ENCODE assay signal across 8 mouse cellular contexts in genomic region chr2:155518531-155519270, GRCm38 (mm10). TPM values are rescaled to one million over a fixed set of nuclear protein-coding genes. Genes with fewer than 3 reads are reported as not detected.
DNase-seq lines count a peak whose midpoint lies in the region; ATAC-seq and TF ChIP-seq lines count a peak whose summit lies in the region.
"Had no signal": no experiment of that assay in that cellular context is flagged by ENCODE, and none has a peak within 500 bp of the region (broad histone marks: within the 10 kb centered on the region; RNA-seq: fewer than 3 reads in every experiment).

No protein-coding gene starts in this region.

- H3K4me3 ChIP-seq in lung, embryonic 14.5 days (ENCODE audit: low read depth, low read length), result peak overlapping the region; percentile 70
- peak overlapping the region; percentile 59 for H3K4me3 ChIP-seq in embryonic facial prominence, embryonic 11.5 days (ENCODE audit: low read depth, low read length)
- peak overlapping the region; percentile 89 for H3K4me3 ChIP-seq in neural tube, embryonic 15.5 days (replicated peaks)

- peak overlapping the region; percentile 63 for H3K9ac ChIP-seq in lung, embryonic 14.5 days
- peak overlapping the region; percentile 25 for H3K9ac ChIP-seq in embryonic facial prominence, embryonic 11.5 days (replicated peaks; ENCODE audit: low read length)
- H3K9ac ChIP-seq in neural tube, embryonic 15.5 days (replicated peaks), result peak overlapping the region; percentile 74

- H3K27ac ChIP-seq in lung, embryonic 14.5 days (ENCODE audit: low read depth), result no peak overlapping the region
- no peak overlapping the region for H3K27ac ChIP-seq in embryonic facial prominence, embryonic 11.5 days (replicated peaks; ENCODE audit: low read depth, low read length)
- H3K27ac ChIP-seq in neural tube, embryonic 15.5 days (replicated peaks), result peak overlapping the region; percentile 89

- peaks cover 5% of the 10 kb centered on the region; the same call in 1 of the 2 replicates for H3K27me3 ChIP-seq in lung, embryonic 14.5 days (ENCODE audit: insufficient read depth, low read length)
- H3K27me3 ChIP-seq in embryonic facial prominence, embryonic 11.5 days (ENCODE audit: control insufficient read depth, insufficient read depth, low read length), result no peaks in the 10 kb centered on the region
- no peaks in the 10 kb centered on the region for H3K27me3 ChIP-seq in neural tube, embryonic 15.5 days (replicated peaks)

- peak; percentile 12 for DNase-seq in lung, embryonic 14.5 days
- no peak for DNase-seq in lung, postnatal 36 days
- no peak for DNase-seq in embryonic facial prominence, embryonic 11.5 days (ENCODE audit: low spot score)
- peak; percentile 64 for DNase-seq in induced T-regulatory cell, adult 2 months (ENCODE audit: low read depth)
- no peak for DNase-seq in right cerebral cortex, postnatal 4 days
- no peak for DNase-seq in adrenal gland, adult 18-20 months (ENCODE audit: low spot score in 2 of 2)

- 0 out of 2 replicates have a peak, but pooled peaks cover 5% of the 10 kb centered on the region for H3K4me1 ChIP-seq in lung, embryonic 14.5 days (ENCODE audit: insufficient read depth)
- H3K4me1 ChIP-seq in embryonic facial prominence, embryonic 11.5 days (ENCODE audit: control insufficient read depth, insufficient read depth, low read length), result no peaks in the 10 kb centered on the region; the same call in 1 of the 2 replicates
- peaks cover 29% of the 10 kb centered on the region for H3K4me1 ChIP-seq in neural tube, embryonic 15.5 days

- H3K4me2 ChIP-seq in lung, embryonic 14.5 days, result peak overlapping the region; percentile 84
- H3K4me2 ChIP-seq in embryonic facial prominence, embryonic 11.5 days (ENCODE audit: low read depth, low read length), result peak overlapping the region; percentile 43
- H3K4me2 ChIP-seq in neural tube, embryonic 15.5 days, result peak overlapping the region; percentile 88

- ATAC-seq in lung, embryonic 14.5 days (ENCODE audit: insufficient read depth), result no peak
- no peak for ATAC-seq in embryonic facial prominence, embryonic 11.5 days (replicated peaks; ENCODE audit: insufficient number of reproducible peaks, low FRiP score, low TSS enrichment, low read depth)
- no peak for ATAC-seq in neural tube, embryonic 15.5 days (ENCODE audit: low FRiP score)

- no peak for TF ChIP-seq CTCF in lung, embryonic 14.5 days (IDR thresholded peaks at IDR 0.05; ENCODE audit: low read depth)

- no peaks in the 10 kb centered on the region for H3K9me3 ChIP-seq in lung, embryonic 14.5 days (ENCODE audit: low read depth, low read length)
- no peaks in the 10 kb centered on the region for H3K9me3 ChIP-seq in embryonic facial prominence, embryonic 11.5 days (replicated peaks; ENCODE audit: control insufficient read depth, low read length)
- H3K9me3 ChIP-seq in neural tube, embryonic 15.5 days (replicated peaks), result no peaks in the 10 kb centered on the region

- 25% methylated on average over 18 of the region's 18 CpGs for WGBS in lung, embryonic 14.5 days
- 26% methylated on average over 18 of the region's 18 CpGs for WGBS in embryonic facial prominence, embryonic 11.5 days
- whole genome bisulfite sequencing in neural tube, embryonic 15.5 days, result 26% methylated on average over 18 of the region's 18 CpGs

- H3K36me3 ChIP-seq in lung, embryonic 14.5 days (ENCODE audit: insufficient read depth), result no peaks in the 10 kb centered on the region
- no peaks in the 10 kb centered on the region for H3K36me3 ChIP-seq in embryonic facial prominence, embryonic 11.5 days (replicated peaks; ENCODE audit: control insufficient read depth, insufficient read depth, low read depth, low read length)
- H3K36me3 ChIP-seq in neural tube, embryonic 15.5 days, result no peaks in the 10 kb centered on the region

RNA-seq across cellular contexts. Expression of gene Ggt7, which starts 0.7 kb away (rescaled TPM):
- polyA plus RNA-seq in lung, embryonic 14.5 days (2014; fragmentation: Nextera tagmentation; extraction: Ambion mirVana), result 2.1 and 2.6 TPM in 2 replicates
- 3.1 and 4.3 TPM in 2 replicates for polyA plus RNA-seq in embryonic facial prominence, embryonic 11.5 days (2014; fragmentation: Nextera tagmentation; extraction: Ambion mirVana)
- 80.2 and 94.7 TPM in 2 replicates for polyA plus RNA-seq in neural tube, embryonic 15.5 days (2015; fragmentation: Nextera tagmentation; extraction: Ambion mirVana)
- total RNA-seq in adrenal gland, adult 18-20 months (2021), result 1 to 10 TPM; 3.0 to 4.7 TPM
- total RNA-seq: hematopoietic stem cell, adult 5-6 weeks had no signal

RNA-seq across cellular contexts. Expression of gene Acss2, which starts 1.0 kb away (rescaled TPM):
- polyA plus RNA-seq in lung, embryonic 14.5 days (2014; fragmentation: Nextera tagmentation; extraction: Ambion mirVana), result 7.5 and 7.9 TPM in 2 replicates
- 14.3 and 16.6 TPM in 2 replicates for polyA plus RNA-seq in embryonic facial prominence, embryonic 11.5 days (2014; fragmentation: Nextera tagmentation; extraction: Ambion mirVana)
- 24.0 and 29.4 TPM in 2 replicates for polyA plus RNA-seq in neural tube, embryonic 15.5 days (2015; fragmentation: Nextera tagmentation; extraction: Ambion mirVana)
- 100 to 1,000 TPM in 1 of 2 experiments, 10 to 100 TPM in 1; 83.3 to 368 TPM for total RNA-seq in adrenal gland, adult 18-20 months (2021)

RNA-seq across cellular contexts. Expression of gene Ncoa6, which starts 45.0 kb away (rescaled TPM):
- 27.1 and 28.4 TPM in 2 replicates for polyA plus RNA-seq in lung, embryonic 14.5 days (2014; fragmentation: Nextera tagmentation; extraction: Ambion mirVana)
- 27.7 and 28.6 TPM in 2 replicates for polyA plus RNA-seq in embryonic facial prominence, embryonic 11.5 days (2014; fragmentation: Nextera tagmentation; extraction: Ambion mirVana)
- 18.8 and 18.9 TPM in 2 replicates for polyA plus RNA-seq in neural tube, embryonic 15.5 days (2015; fragmentation: Nextera tagmentation; extraction: Ambion mirVana)
- total RNA-seq in adrenal gland, adult 18-20 months (2021), result 10 to 100 TPM; 33.3 to 39.4 TPM

Comparison
In these comparisons a context has a peak if more than half of its experiments do, and no peak if none do; other contexts are left out.
1. DNase-seq: peak in lung, embryonic 14.5 days (single experiment) and induced T-regulatory cell, adult 2 months (single experiment); none in lung, postnatal 36 days (single experiment), embryonic facial prominence, embryonic 11.5 days (single experiment), right cerebral cortex, postnatal 4 days (single experiment) and adrenal gland, adult 18-20 months (0 of 2).
2. RNA of gene Ggt7, which starts 0.7 kb away (polyA plus RNA-seq): 80.2 to 94.7 TPM in neural tube, embryonic 15.5 days; 3.1 to 4.3 TPM in embryonic facial prominence, embryonic 11.5 days and 2.1 to 2.6 TPM in lung, embryonic 14.5 days; every median in the first group is over 10 times any median in the second.
3. Peak in every context shown above with its lines, with median percentiles within 50 percentile points of each other: H3K4me2 ChIP-seq, H3K4me3 ChIP-seq and H3K9ac ChIP-seq.